Mouse (Mus musculus): ENCODE data around the gene Lin7b. TPM values are rescaled to one million over a fixed set of nuclear protein-coding genes. Genes with fewer than 3 reads are reported as not detected.

Lin7b gene
- total RNA-seq (2014; fragmentation: Nextera tagmentation) (not detected in 2 replicates), total RNA-seq (2017) (1.9 TPM in 1 of 2 replicates, not detected in the other)

DNA sequence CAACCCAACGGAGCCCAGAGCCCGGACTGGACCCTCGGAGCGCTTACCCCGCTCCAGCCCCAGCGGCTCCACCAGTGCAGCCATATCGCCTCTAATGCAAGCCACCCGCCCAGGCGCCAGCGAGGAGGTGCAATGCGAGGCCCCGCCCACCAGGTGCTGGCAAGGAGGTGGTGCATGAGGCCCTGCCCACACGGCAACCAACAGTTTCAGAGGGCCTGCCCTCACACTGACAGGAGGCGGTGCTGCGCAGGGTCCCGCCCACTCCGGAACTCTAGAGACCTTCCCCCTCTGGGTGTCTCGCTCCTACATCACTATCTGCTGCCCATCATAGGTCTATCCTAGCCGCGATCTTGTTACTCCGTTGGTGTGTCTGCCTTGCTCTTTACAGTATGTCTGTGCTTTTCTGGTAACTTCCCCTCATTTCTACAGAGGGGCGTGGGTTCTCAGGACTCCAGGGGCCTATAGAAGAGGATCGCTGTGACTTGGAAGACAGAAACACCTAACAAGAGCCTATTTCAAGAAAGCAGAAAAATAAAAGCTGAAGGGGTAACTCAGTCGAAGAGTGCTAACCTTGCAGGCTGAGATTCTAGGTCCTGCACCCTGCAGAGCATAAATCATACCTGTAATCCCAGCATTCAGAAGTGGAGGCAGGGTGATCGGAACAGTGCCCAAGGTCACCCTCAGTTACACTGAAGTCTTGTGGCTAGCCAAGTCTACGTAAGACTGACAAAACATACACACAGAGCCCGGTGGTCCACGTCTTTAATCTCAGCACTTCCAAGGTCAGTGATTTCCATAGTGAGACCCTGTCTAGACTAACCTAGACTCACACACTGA lies at the start of gene Lin7b:
Gene Lin7b (minus strand): TSS at position 109 of the 837 bp plus-strand sequence.
- peak; percentile 74 for ATAC-seq (replicated peaks; ENCODE audit: poor library complexity, severe bottlenecking)

DNA sequence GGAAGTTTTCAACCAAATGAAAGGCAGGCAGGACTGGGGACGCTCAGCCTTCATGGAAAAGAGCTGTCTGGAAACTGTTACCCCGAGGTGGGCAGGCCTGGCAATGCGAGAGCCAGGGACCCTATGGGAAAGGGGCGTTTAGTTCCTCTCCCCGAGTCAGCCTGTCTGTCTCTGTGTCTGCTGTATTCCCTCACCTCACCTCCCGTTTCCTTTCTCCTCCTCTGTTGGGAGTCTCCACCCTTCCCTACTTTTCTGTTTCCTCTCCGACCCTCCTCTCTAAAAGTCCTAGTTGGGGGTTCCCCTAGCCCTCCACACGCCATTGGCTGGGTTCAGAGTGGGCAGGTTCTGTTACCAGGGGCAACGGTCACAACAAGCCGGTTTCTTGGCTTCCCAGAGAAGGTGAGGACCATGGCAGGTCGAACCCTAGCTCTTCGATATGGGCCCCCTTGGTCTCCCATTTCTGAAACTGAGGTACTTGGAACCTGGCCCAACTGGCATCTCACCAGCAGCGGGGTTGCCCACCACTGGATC lies 47.6 kb upstream of the Lin7b start:
- ATAC-seq (replicated peaks; ENCODE audit: poor library complexity, severe bottlenecking) = no peak

GRCm38 (mm10) chr7:45415636-45416035 lies 45.3 kb upstream of the Lin7b start:
- peak; percentile 59 for ATAC-seq (replicated peaks; ENCODE audit: poor library complexity, severe bottlenecking)

DNA sequence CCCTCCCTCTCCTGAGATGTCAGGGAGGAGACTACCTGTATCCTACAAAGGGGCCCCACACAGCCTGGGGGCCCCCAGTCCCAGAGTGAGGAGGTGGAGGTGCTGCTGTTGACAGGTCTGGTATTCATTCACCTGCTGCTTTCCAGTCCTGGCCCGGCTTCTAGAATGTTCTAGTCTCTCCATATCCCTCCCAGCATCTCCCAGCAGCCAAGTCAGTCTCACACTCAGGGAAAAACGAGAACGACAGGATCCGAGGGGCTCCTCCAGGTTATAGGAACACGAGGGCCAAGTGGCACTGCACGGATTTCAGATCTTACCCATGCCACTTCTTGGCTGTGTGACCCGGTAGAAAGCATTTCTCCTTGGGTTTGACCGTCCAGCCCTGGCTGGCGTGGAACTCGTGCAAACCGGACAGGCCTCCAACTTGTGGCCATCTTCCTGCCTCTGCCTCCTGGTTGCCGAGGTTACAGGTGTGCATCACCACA lies 44.4 kb upstream of the Lin7b start:
- no peak for ATAC-seq (replicated peaks; ENCODE audit: poor library complexity, severe bottlenecking)

GRCm38 (mm10) chr7:45413864-45414739 lies 43.7 kb upstream of the Lin7b start:
- 0 out of 2 replicates have a peak, but pooled peaks have one; percentile 15 for ATAC-seq (replicated peaks; ENCODE audit: poor library complexity, severe bottlenecking)

GRCm38 (mm10) chr7:45413113-45413863 lies 42.9 kb upstream of the Lin7b start, which contains the start of gene Ntf5:
Gene Ntf5 (plus strand): TSS chr7:45413695.
- no peak for ATAC-seq (replicated peaks; ENCODE audit: poor library complexity, severe bottlenecking)

DNA sequence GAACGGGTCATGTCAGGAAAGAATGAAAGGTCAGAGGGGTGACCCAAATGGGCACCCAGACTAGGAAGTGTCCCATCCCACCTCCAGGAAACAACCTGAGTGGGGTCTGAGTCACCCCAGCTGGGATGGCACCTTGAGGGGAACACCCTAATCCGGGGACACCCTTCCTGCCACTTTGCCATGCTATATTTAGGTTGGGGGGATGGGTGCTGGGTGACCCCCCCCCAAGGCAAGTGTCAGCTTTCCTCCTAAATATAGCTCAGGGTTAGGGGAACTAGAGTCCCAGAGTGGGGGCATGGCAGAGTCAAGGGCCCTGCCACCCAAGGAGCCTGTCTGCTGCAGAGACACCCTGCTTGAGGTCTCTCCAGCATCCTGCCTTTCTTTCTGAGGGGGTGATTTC lies 42.0 kb upstream of the Lin7b start:
- ATAC-seq (replicated peaks; ENCODE audit: poor library complexity, severe bottlenecking) = no peak

DNA sequence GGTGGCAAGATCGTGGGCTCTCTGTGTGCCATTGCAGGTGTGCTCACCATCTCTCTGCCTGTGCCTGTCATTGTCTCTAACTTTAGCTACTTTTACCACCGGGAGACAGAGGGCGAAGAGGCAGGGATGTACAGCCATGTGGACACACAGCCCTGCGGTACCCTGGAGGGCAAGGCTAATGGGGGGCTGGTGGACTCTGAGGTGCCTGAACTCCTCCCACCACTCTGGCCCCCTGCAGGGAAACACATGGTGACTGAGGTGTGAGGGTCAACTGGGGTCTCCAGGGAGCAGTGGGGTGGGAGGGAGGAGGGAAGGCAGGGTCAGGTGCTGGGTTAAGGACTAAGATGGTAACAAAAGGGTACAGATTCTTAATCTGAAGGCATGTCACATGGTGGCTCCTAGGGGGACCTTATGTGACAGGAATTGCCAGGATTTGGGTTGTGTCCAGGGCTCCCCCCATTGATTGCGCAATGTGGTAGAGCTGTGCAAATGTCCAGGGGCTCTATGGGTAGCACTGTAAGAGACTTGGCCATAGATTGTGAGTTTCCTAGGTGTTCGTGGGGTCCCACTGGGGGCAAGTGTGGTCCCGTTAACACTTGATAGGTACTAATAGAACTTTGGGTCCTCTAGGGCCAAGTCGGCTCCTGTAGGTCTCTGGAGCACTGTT lies 39.2 kb upstream of the Lin7b start:
- ATAC-seq (replicated peaks; ENCODE audit: poor library complexity, severe bottlenecking) = no peak

DNA sequence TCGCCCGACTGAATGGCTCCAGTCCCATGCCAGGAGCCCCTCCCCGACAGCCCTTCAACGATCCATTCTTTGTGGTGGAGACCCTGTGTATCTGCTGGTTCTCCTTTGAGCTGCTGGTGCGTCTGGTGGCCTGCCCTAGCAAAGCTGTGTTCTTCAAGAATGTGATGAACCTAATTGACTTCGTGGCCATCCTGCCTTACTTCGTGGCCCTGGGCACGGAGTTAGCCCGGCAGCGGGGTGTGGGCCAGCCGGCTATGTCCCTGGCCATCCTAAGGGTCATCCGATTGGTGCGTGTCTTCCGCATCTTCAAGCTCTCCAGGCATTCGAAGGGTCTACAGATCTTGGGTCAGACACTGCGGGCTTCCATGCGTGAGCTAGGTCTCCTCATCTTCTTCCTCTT lies 38.6 kb upstream of the Lin7b start:
- no peak for ATAC-seq (replicated peaks; ENCODE audit: poor library complexity, severe bottlenecking)

DNA sequence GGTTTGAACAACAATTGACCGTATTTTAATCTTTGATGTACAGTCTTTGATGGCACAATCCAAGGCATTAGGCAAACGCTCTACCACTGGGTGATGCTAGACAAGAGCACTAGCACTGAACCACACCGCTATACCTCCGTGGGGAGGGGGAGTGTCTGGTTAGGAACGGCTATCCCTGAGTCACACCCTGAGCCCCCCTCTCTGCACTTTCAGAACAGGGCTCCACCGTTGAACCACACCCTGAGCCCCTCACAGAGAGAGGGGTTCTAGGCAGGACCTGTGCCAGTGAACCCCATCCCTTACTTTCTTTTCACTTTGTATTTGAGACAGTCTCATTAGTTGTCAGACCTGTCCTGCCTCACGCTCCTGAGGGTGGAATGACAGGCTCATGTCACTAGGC lies 38.0 kb upstream of the Lin7b start:
- ATAC-seq (replicated peaks; ENCODE audit: poor library complexity, severe bottlenecking) = no peak

DNA sequence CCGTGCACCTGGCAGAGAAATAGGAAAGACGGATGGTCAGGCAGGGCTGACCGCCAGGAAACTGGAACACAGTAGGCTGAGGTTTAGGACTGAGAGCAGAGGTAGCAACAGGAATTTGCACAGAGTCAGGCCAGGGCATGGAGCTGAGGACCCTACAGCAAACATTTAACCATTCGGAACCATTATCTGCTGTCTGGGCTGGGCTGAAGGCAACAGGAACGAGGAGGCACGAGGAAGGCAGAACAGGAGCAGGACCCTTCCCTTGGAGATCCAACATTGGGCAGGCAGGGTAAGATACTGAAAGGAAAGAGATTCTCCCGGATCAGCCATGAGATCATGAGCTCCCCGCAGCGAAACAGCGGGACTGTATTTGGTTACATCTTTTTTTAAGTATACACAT lies 37.5 kb upstream of the Lin7b start:
- ATAC-seq (replicated peaks; ENCODE audit: poor library complexity, severe bottlenecking) = no peak

GRCm38 (mm10) chr7:45406157-45407156 lies 36.1 kb upstream of the Lin7b start:
- peak; percentile 8 for ATAC-seq (replicated peaks; ENCODE audit: poor library complexity, severe bottlenecking)

- ATAC-seq (replicated peaks; ENCODE audit: poor library complexity, severe bottlenecking) = peak; percentile 63
Measured at GRCm38 (mm10) chr7:45405091-45406075, 35.0 kb upstream of the Lin7b start, which contains the start of gene Kcna7. Gene Kcna7 (plus strand): TSS chr7:45405653.

GRCm38 (mm10) chr7:45403532-45404261 lies 33.3 kb upstream of the Lin7b start:
- peak; percentile 63 for ATAC-seq (replicated peaks; ENCODE audit: poor library complexity, severe bottlenecking)

- no peak for ATAC-seq (replicated peaks; ENCODE audit: poor library complexity, severe bottlenecking)
Measured at GRCm38 (mm10) chr7:45401521-45402085, 31.2 kb upstream of the Lin7b start.

- no peak for ATAC-seq (replicated peaks; ENCODE audit: poor library complexity, severe bottlenecking)
Measured at GRCm38 (mm10) chr7:45396787-45397186, 26.4 kb upstream of the Lin7b start.

Data from granulocyte monocyte progenitor cell, adult 5-6 weeks (primary cell).